Mouse (Mus musculus) lung, adult 2 months (tissue): ENCODE data around the gene Polr2j.

Experiments
- CTCF ChIP-seq: fragments of 200-500 bp; IDR thresholded peaks from 2 replicates; pipeline ENCODE4 v1.5.1; 2011; ENCODE audit warnings: mild to moderate bottlenecking, low read length, control low read depth; ENCODE audit not compliant: insufficient read depth
- POLR2A ChIP-seq: fragments of 200-500 bp; IDR thresholded peaks from 2 replicates; pipeline ENCODE4 v1.6.1; 2011; ENCODE audit warnings: low read depth, mild to moderate bottlenecking, control low read depth, low read length, borderline replicate concordance; ENCODE audit errors: extremely low read depth

GRCm38 (mm10) chr5:136095089-136095488, 21.3 kb upstream of the Polr2j start:
- no peak for TF ChIP-seq CTCF
- TF ChIP-seq POLR2A = no peak
